Comparison of ENCODE assay signal across 8 mouse cellular contexts in the genomic region with DNA sequence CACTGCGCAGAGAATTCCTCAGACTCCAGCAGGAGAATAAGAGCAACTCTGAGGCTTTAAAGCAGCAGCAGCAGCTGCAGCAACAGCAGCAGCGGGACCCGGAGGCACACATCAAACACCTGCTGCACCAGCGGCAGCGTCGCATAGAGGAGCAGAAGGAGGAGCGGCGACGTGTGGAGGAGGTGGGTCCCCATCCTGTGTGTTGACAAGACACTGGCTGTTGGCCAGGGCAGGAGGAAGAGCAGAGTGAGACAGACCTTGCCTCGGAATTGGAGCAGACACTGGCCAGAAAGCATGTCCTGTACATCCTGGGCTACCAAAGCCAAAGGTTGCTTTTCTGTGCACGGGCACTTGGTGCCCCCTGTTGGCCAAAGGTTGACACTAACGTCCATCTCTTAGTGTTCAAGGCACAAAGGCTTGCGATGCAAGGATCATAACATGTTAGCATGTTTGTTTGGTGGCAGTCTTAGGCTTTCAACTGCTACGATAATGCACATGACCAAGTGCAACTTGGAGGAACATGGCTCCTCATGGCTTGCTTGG. TPM values are rescaled to one million over a fixed set of nuclear protein-coding genes. Genes with fewer than 3 reads are reported as not detected.
DNase-seq lines count a peak whose midpoint lies in the region; ATAC-seq and TF ChIP-seq lines count a peak whose summit lies in the region.

No protein-coding gene starts in this region.

- peaks cover 93% of the 10 kb centered on the region for H3K36me3 ChIP-seq in hindbrain, embryonic 10.5 days
- peaks cover 89% of the 10 kb centered on the region for H3K36me3 ChIP-seq in hindbrain, embryonic 13.5 days
- H3K36me3 ChIP-seq in intestine, embryonic 14.5 days (ENCODE audit: control insufficient read depth, insufficient read depth, low read length): peaks cover 86% of the 10 kb centered on the region
- peaks cover 73% of the 10 kb centered on the region for H3K36me3 ChIP-seq in limb, embryonic 14.5 days (ENCODE audit: control insufficient read depth, insufficient read depth, low read length)
- H3K36me3 ChIP-seq in neural tube, embryonic 13.5 days: peaks cover 84% of the 10 kb centered on the region
- H3K36me3 ChIP-seq in stomach, postnatal 0 days (ENCODE audit: control insufficient read depth, insufficient read depth, low read length): peaks cover 39% of the 10 kb centered on the region

- no peak for TF ChIP-seq EP300 in stomach, postnatal 0 days (optimal IDR thresholded peaks at IDR 0.05)

- no peaks in the 10 kb centered on the region for H3K27me3 ChIP-seq in hindbrain, embryonic 10.5 days (ENCODE audit: insufficient read depth, poor library complexity, severe bottlenecking)
- H3K27me3 ChIP-seq in hindbrain, embryonic 13.5 days: no peaks in the 10 kb centered on the region
- no peaks in the 10 kb centered on the region for H3K27me3 ChIP-seq in intestine, embryonic 14.5 days (replicated peaks; ENCODE audit: control insufficient read depth, insufficient read depth, low read length)
- H3K27me3 ChIP-seq in limb, embryonic 14.5 days (ENCODE audit: control insufficient read depth, insufficient read depth, low read length): no peaks in the 10 kb centered on the region
- no peaks in the 10 kb centered on the region for H3K27me3 ChIP-seq in neural tube, embryonic 13.5 days
- H3K27me3 ChIP-seq in stomach, postnatal 0 days (ENCODE audit: control insufficient read depth, insufficient read depth, low read length): no peaks in the 10 kb centered on the region

- H3K4me2 ChIP-seq in hindbrain, embryonic 13.5 days: no peak overlapping the region
- no peak overlapping the region for H3K4me2 ChIP-seq in intestine, embryonic 14.5 days (ENCODE audit: low read length)
- no peak overlapping the region for H3K4me2 ChIP-seq in limb, embryonic 14.5 days (replicated peaks; ENCODE audit: low read depth, low read length, severe bottlenecking)
- H3K4me2 ChIP-seq in neural tube, embryonic 13.5 days: no peak overlapping the region
- no peak overlapping the region for H3K4me2 ChIP-seq in stomach, postnatal 0 days (replicated peaks; ENCODE audit: low read depth)

- TF ChIP-seq CTCF in brain, embryonic 14.5 days (IDR thresholded peaks at IDR 0.05; ENCODE audit: borderline replicate concordance, extremely low read depth, insufficient read depth, insufficient read length): peak; percentile 91
- peak; percentile 96 for TF ChIP-seq CTCF in stomach, postnatal 0 days (IDR thresholded peaks at IDR 0.05; ENCODE audit: low read depth)

- no peaks in the 10 kb centered on the region for H3K4me1 ChIP-seq in hindbrain, embryonic 10.5 days (replicated peaks)
- H3K4me1 ChIP-seq in hindbrain, embryonic 13.5 days (replicated peaks): no peaks in the 10 kb centered on the region
- H3K4me1 ChIP-seq in intestine, embryonic 14.5 days (replicated peaks; ENCODE audit: control insufficient read depth, insufficient read depth, low read length): no peaks in the 10 kb centered on the region
- no peaks in the 10 kb centered on the region for H3K4me1 ChIP-seq in limb, embryonic 14.5 days (ENCODE audit: control insufficient read depth, insufficient read depth, low read length)
- no peaks in the 10 kb centered on the region for H3K4me1 ChIP-seq in neural tube, embryonic 13.5 days (replicated peaks)
- no peaks in the 10 kb centered on the region for H3K4me1 ChIP-seq in stomach, postnatal 0 days (replicated peaks; ENCODE audit: control insufficient read depth, insufficient read depth)

- no peak overlapping the region for H3K9ac ChIP-seq in hindbrain, embryonic 13.5 days
- H3K9ac ChIP-seq in intestine, embryonic 14.5 days (ENCODE audit: low read length): no peak overlapping the region
- H3K9ac ChIP-seq in limb, embryonic 14.5 days (ENCODE audit: low read depth, low read length, severe bottlenecking): no peak overlapping the region
- H3K9ac ChIP-seq in neural tube, embryonic 13.5 days: no peak overlapping the region
- no peak overlapping the region for H3K9ac ChIP-seq in stomach, postnatal 0 days (ENCODE audit: low read length)

- H3K9me3 ChIP-seq in hindbrain, embryonic 10.5 days: no peaks in the 10 kb centered on the region
- H3K9me3 ChIP-seq in hindbrain, embryonic 13.5 days: no peaks in the 10 kb centered on the region
- no peaks in the 10 kb centered on the region for H3K9me3 ChIP-seq in intestine, embryonic 14.5 days (ENCODE audit: control insufficient read depth, low read length)
- H3K9me3 ChIP-seq in limb, embryonic 14.5 days (ENCODE audit: control insufficient read depth, low read length): no peaks in the 10 kb centered on the region
- no peaks in the 10 kb centered on the region for H3K9me3 ChIP-seq in neural tube, embryonic 13.5 days
- no peaks in the 10 kb centered on the region for H3K9me3 ChIP-seq in stomach, postnatal 0 days (ENCODE audit: control insufficient read depth, low read length)

- H3K27ac ChIP-seq in hindbrain, embryonic 10.5 days: no peak overlapping the region
- H3K27ac ChIP-seq in hindbrain, embryonic 13.5 days: no peak overlapping the region
- no peak overlapping the region for H3K27ac ChIP-seq in intestine, embryonic 14.5 days (ENCODE audit: low read depth)
- no peak overlapping the region for H3K27ac ChIP-seq in limb, embryonic 14.5 days (replicated peaks; ENCODE audit: low read depth, low read length)
- no peak overlapping the region for H3K27ac ChIP-seq in neural tube, embryonic 13.5 days (replicated peaks)
- H3K27ac ChIP-seq in stomach, postnatal 0 days (replicated peaks): no peak overlapping the region

- WGBS in hindbrain, embryonic 10.5 days: 67% methylated on average over 14 of the region's 14 CpGs
- 57% methylated on average over 14 of the region's 14 CpGs for WGBS in hindbrain, embryonic 13.5 days
- WGBS in intestine, embryonic 14.5 days: 54% methylated on average over 14 of the region's 14 CpGs
- WGBS in limb, embryonic 14.5 days: 58% methylated on average over 14 of the region's 14 CpGs
- WGBS in neural tube, embryonic 13.5 days: 60% methylated on average over 14 of the region's 14 CpGs
- 63% methylated on average over 14 of the region's 14 CpGs for WGBS in stomach, postnatal 0 days

- no peak for ATAC-seq in hindbrain, embryonic 13.5 days (ENCODE audit: low FRiP score)
- peak; percentile 56; the same call in 1 of the 2 replicates for ATAC-seq in erythroid progenitor cell, adult 5-6 weeks (replicated peaks; ENCODE audit: low FRiP score, poor library complexity, severe bottlenecking)
- ATAC-seq in intestine, embryonic 14.5 days (replicated peaks; ENCODE audit: low FRiP score, low TSS enrichment, low read depth): no peak
- no peak for ATAC-seq in limb, embryonic 14.5 days (ENCODE audit: low FRiP score, low read depth)
- peak; percentile 62; the same call in 1 of the 2 replicates for ATAC-seq in neural tube, embryonic 13.5 days (ENCODE audit: low read depth)
- no peak for ATAC-seq in stomach, postnatal 0 days (ENCODE audit: low FRiP score, low TSS enrichment)

- no peak overlapping the region for H3K4me3 ChIP-seq in hindbrain, embryonic 10.5 days
- no peak overlapping the region for H3K4me3 ChIP-seq in hindbrain, embryonic 13.5 days
- no peak overlapping the region for H3K4me3 ChIP-seq in intestine, embryonic 14.5 days (ENCODE audit: low read depth, low read length)
- H3K4me3 ChIP-seq in limb, embryonic 14.5 days (replicated peaks; ENCODE audit: low read length): no peak overlapping the region
- H3K4me3 ChIP-seq in neural tube, embryonic 13.5 days: no peak overlapping the region
- no peak overlapping the region for H3K4me3 ChIP-seq in stomach, postnatal 0 days (ENCODE audit: low read depth, low read length)

- no peak for TF ChIP-seq POLR2A in brain, embryonic 14.5 days (IDR thresholded peaks at IDR 0.05; ENCODE audit: borderline replicate concordance, extremely low read depth, insufficient read depth, insufficient read length, poor library complexity, severe bottlenecking)
- TF ChIP-seq POLR2A in limb, embryonic 14.5 days (IDR thresholded peaks at IDR 0.05; ENCODE audit: borderline replicate concordance, extremely low read depth, insufficient read depth, insufficient read length): no peak

- DNase-seq in hindbrain, embryonic 10.5 days (ENCODE audit: low spot score): peak; percentile 75
- DNase-seq in brain, embryonic 14.5 days (ENCODE audit: low read depth): peak; percentile 79
- DNase-seq in intestine, embryonic 14.5 days (ENCODE audit: low spot score): peak; percentile 87
- peak; percentile 72 for DNase-seq in limb, embryonic 14.5 days (ENCODE audit: low spot score)
- peak; percentile 82 for DNase-seq in stomach, postnatal 0 days (ENCODE audit: low spot score)

RNA-seq across cellular contexts. Expression of gene 4930544D05Rik, which starts 10.6 kb away (rescaled TPM):
- not detected in 2 replicates for polyA plus RNA-seq in hindbrain, embryonic 10.5 days (2016; fragmentation: Nextera tagmentation; extraction: Ambion mirVana)
- polyA plus RNA-seq in hindbrain, embryonic 13.5 days (2015; fragmentation: Nextera tagmentation; extraction: Ambion mirVana): not detected in 2 replicates
- polyA plus RNA-seq in brain, embryonic 14.5 days (2012; rRNA removed): not detected in 2 replicates
- not detected in 2 replicates for total RNA-seq in erythroid progenitor cell, adult 5-6 weeks (2015; ENCODE audit: low replicate concordance)
- total RNA-seq in erythroid progenitor cell, adult 5-6 weeks (2017; ENCODE audit: low replicate concordance): not detected in 2 replicates
- not detected in 2 replicates for polyA plus RNA-seq in intestine, embryonic 14.5 days (2014; fragmentation: Nextera tagmentation; extraction: Ambion mirVana)
- polyA plus RNA-seq in limb, embryonic 14.5 days (2012; rRNA removed): not detected in 2 replicates
- not detected in 2 replicates for polyA plus RNA-seq in limb, embryonic 14.5 days (2014; fragmentation: Nextera tagmentation; extraction: Ambion mirVana)
- polyA plus RNA-seq in neural tube, embryonic 13.5 days (2015; fragmentation: Nextera tagmentation; extraction: Ambion mirVana): not detected in 2 replicates
- not detected in 2 replicates for polyA plus RNA-seq in stomach, postnatal 0 days (2015; fragmentation: Nextera tagmentation; extraction: Ambion mirVana)

RNA-seq across cellular contexts. Expression of gene Chrne, which starts 13.9 kb away (rescaled TPM):
- polyA plus RNA-seq in hindbrain, embryonic 10.5 days (2016; fragmentation: Nextera tagmentation; extraction: Ambion mirVana): not detected in 2 replicates
- not detected in 2 replicates for polyA plus RNA-seq in hindbrain, embryonic 13.5 days (2015; fragmentation: Nextera tagmentation; extraction: Ambion mirVana)
- polyA plus RNA-seq in brain, embryonic 14.5 days (2012; rRNA removed): 0.16 TPM in 1 of 2 replicates, not detected in the other
- not detected in 2 replicates for total RNA-seq in erythroid progenitor cell, adult 5-6 weeks (2015; ENCODE audit: low replicate concordance)
- not detected in 2 replicates for total RNA-seq in erythroid progenitor cell, adult 5-6 weeks (2017; ENCODE audit: low replicate concordance)
- polyA plus RNA-seq in intestine, embryonic 14.5 days (2014; fragmentation: Nextera tagmentation; extraction: Ambion mirVana): 0.30 and 0.50 TPM in 2 replicates
- 0.13 and 0.20 TPM in 2 replicates for polyA plus RNA-seq in limb, embryonic 14.5 days (2012; rRNA removed)
- polyA plus RNA-seq in limb, embryonic 14.5 days (2014; fragmentation: Nextera tagmentation; extraction: Ambion mirVana): 0.43 TPM in 1 of 2 replicates, not detected in the other
- 0.38 TPM in 1 of 2 replicates, not detected in the other for polyA plus RNA-seq in neural tube, embryonic 13.5 days (2015; fragmentation: Nextera tagmentation; extraction: Ambion mirVana)
- not detected in 2 replicates for polyA plus RNA-seq in stomach, postnatal 0 days (2015; fragmentation: Nextera tagmentation; extraction: Ambion mirVana)

RNA-seq across cellular contexts. Expression of gene Gp1ba, which starts 33.8 kb away (rescaled TPM):
- polyA plus RNA-seq in hindbrain, embryonic 10.5 days (2016; fragmentation: Nextera tagmentation; extraction: Ambion mirVana): 0.34 and 0.80 TPM in 2 replicates
- polyA plus RNA-seq in hindbrain, embryonic 13.5 days (2015; fragmentation: Nextera tagmentation; extraction: Ambion mirVana): 0.16 and 0.21 TPM in 2 replicates
- 0.06 and 0.30 TPM in 2 replicates for polyA plus RNA-seq in brain, embryonic 14.5 days (2012; rRNA removed)
- 2.5 and 8.0 TPM in 2 replicates for total RNA-seq in erythroid progenitor cell, adult 5-6 weeks (2015; ENCODE audit: low replicate concordance)
- total RNA-seq in erythroid progenitor cell, adult 5-6 weeks (2017; ENCODE audit: low replicate concordance): 1.1 TPM in 1 of 2 replicates, not detected in the other
- 0.26 and 0.37 TPM in 2 replicates for polyA plus RNA-seq in intestine, embryonic 14.5 days (2014; fragmentation: Nextera tagmentation; extraction: Ambion mirVana)
- polyA plus RNA-seq in limb, embryonic 14.5 days (2012; rRNA removed): 0.47 and 0.69 TPM in 2 replicates
- polyA plus RNA-seq in limb, embryonic 14.5 days (2014; fragmentation: Nextera tagmentation; extraction: Ambion mirVana): 0.48 and 0.56 TPM in 2 replicates
- polyA plus RNA-seq in neural tube, embryonic 13.5 days (2015; fragmentation: Nextera tagmentation; extraction: Ambion mirVana): 0.14 and 0.45 TPM in 2 replicates
- 0.06 and 0.07 TPM in 2 replicates for polyA plus RNA-seq in stomach, postnatal 0 days (2015; fragmentation: Nextera tagmentation; extraction: Ambion mirVana)

RNA-seq across cellular contexts. Expression of gene Rnf167, which starts 41.9 kb away (rescaled TPM):
- 90.6 and 97.1 TPM in 2 replicates for polyA plus RNA-seq in hindbrain, embryonic 10.5 days (2016; fragmentation: Nextera tagmentation; extraction: Ambion mirVana)
- polyA plus RNA-seq in hindbrain, embryonic 13.5 days (2015; fragmentation: Nextera tagmentation; extraction: Ambion mirVana): 109 TPM in 2 replicates
- polyA plus RNA-seq in brain, embryonic 14.5 days (2012; rRNA removed): 91.1 and 127 TPM in 2 replicates
- 134 and 213 TPM in 2 replicates for total RNA-seq in erythroid progenitor cell, adult 5-6 weeks (2015; ENCODE audit: low replicate concordance)
- total RNA-seq in erythroid progenitor cell, adult 5-6 weeks (2017; ENCODE audit: low replicate concordance): 115 and 117 TPM in 2 replicates
- 101 and 115 TPM in 2 replicates for polyA plus RNA-seq in intestine, embryonic 14.5 days (2014; fragmentation: Nextera tagmentation; extraction: Ambion mirVana)
- polyA plus RNA-seq in limb, embryonic 14.5 days (2012; rRNA removed): 96.3 and 110 TPM in 2 replicates
- 109 and 119 TPM in 2 replicates for polyA plus RNA-seq in limb, embryonic 14.5 days (2014; fragmentation: Nextera tagmentation; extraction: Ambion mirVana)
- 101 and 106 TPM in 2 replicates for polyA plus RNA-seq in neural tube, embryonic 13.5 days (2015; fragmentation: Nextera tagmentation; extraction: Ambion mirVana)
- polyA plus RNA-seq in stomach, postnatal 0 days (2015; fragmentation: Nextera tagmentation; extraction: Ambion mirVana): 62.8 and 70.5 TPM in 2 replicates

RNA-seq across cellular contexts. Expression of gene Slc25a11, which starts 42.2 kb away (rescaled TPM):
- polyA plus RNA-seq in hindbrain, embryonic 10.5 days (2016; fragmentation: Nextera tagmentation; extraction: Ambion mirVana): 144 and 155 TPM in 2 replicates
- 159 and 173 TPM in 2 replicates for polyA plus RNA-seq in hindbrain, embryonic 13.5 days (2015; fragmentation: Nextera tagmentation; extraction: Ambion mirVana)
- polyA plus RNA-seq in brain, embryonic 14.5 days (2012; rRNA removed): 129 and 149 TPM in 2 replicates
- 24.9 and 26.0 TPM in 2 replicates for total RNA-seq in erythroid progenitor cell, adult 5-6 weeks (2015; ENCODE audit: low replicate concordance)
- 21.9 and 23.6 TPM in 2 replicates for total RNA-seq in erythroid progenitor cell, adult 5-6 weeks (2017; ENCODE audit: low replicate concordance)
- 155 and 158 TPM in 2 replicates for polyA plus RNA-seq in intestine, embryonic 14.5 days (2014; fragmentation: Nextera tagmentation; extraction: Ambion mirVana)
- polyA plus RNA-seq in limb, embryonic 14.5 days (2012; rRNA removed): 134 and 150 TPM in 2 replicates
- 159 and 163 TPM in 2 replicates for polyA plus RNA-seq in limb, embryonic 14.5 days (2014; fragmentation: Nextera tagmentation; extraction: Ambion mirVana)
- polyA plus RNA-seq in neural tube, embryonic 13.5 days (2015; fragmentation: Nextera tagmentation; extraction: Ambion mirVana): 150 and 153 TPM in 2 replicates
- polyA plus RNA-seq in stomach, postnatal 0 days (2015; fragmentation: Nextera tagmentation; extraction: Ambion mirVana): 120 and 121 TPM in 2 replicates

Comparison
In these comparisons a context has a peak if more than half of its experiments do, and no peak if none do; other contexts are left out.
1. ATAC-seq: peak in erythroid progenitor cell, adult 5-6 weeks (single experiment) and neural tube, embryonic 13.5 days (single experiment); none in hindbrain, embryonic 13.5 days (single experiment), intestine, embryonic 14.5 days (single experiment), limb, embryonic 14.5 days (single experiment) and stomach, postnatal 0 days (single experiment).
2. Peak in every context shown above with its lines, with median percentiles within 50 percentile points of each other: DNase-seq.